Mouse (Mus musculus): ENCODE data around the gene Spata31d1d.

- no peak for TF ChIP-seq CTCF (IDR thresholded peaks at IDR 0.05; ENCODE audit: low read depth, low read length)
- TF ChIP-seq POLR2A (IDR thresholded peaks at IDR 0.05; ENCODE audit: borderline replicate concordance, low read depth, low read length) = no peak
These were observed 5.2 kb downstream of the Spata31d1d start for GRCm38 (mm10) chr13:59726139-59726867.

Data from bone marrow macrophage, adult 2 months (primary cell).